Mouse (Mus musculus) liver, embryonic 14.5 days (tissue): ENCODE data around the gene Gatb. TPM values are rescaled to one million over a fixed set of nuclear protein-coding genes. Genes with fewer than 3 reads are reported as not detected.

Experiments
- ATAC-seq: fragments of 200-750 bp; cut with Nextera tagmentation; 2 replicates; pipeline ENCODE4 v1.8.0; 2017; ENCODE audit warnings: moderate number of reproducible peaks, mild to moderate bottlenecking, moderate library complexity; ENCODE audit not compliant: insufficient read depth
- DNase-seq, 3 experiments: peaks; one replicate each; pipeline ENCODE4 v3.0.0-alpha.2; 2012 to 2013; ENCODE audit warnings: low read depth in 3 of 3, low spot score in 3 of 3
- H3K27ac ChIP-seq: fragments of 300-500 bp; sonication (generic); 2 replicates; pipeline ENCODE4 v1.5.1; 2014; ENCODE audit warnings: moderate library complexity, mild to moderate bottlenecking, control low read depth, inconsistent platforms
- H3K27me3 ChIP-seq: fragments of 300-500 bp; sonication (generic); 2 replicates; pipeline ENCODE4 v1.6.1; 2014; ENCODE audit warnings: mild to moderate bottlenecking, low read length, moderate library complexity; ENCODE audit not compliant: control insufficient read depth, insufficient read depth
- H3K36me3 ChIP-seq: fragments of 300-500 bp; sonication (generic); replicated peaks from 2 replicates; pipeline ENCODE4 v1.6.1; 2014; ENCODE audit warnings: low read depth; ENCODE audit not compliant: control insufficient read depth, insufficient read depth
- H3K4me1 ChIP-seq, 2 experiments: fragments of 200-500 bp in 1 of 2; fragments of 300-500 bp in 1 of 2; sonication (generic) in 1 of 2; replicated peaks; 2 replicates each; pipeline ENCODE4 v1.6.1; 2012 to 2014; ENCODE audit warnings: antibody characterized with exemption in 1 of 2, inconsistent platforms in 1 of 2, low read length in 1 of 2; ENCODE audit not compliant: control insufficient read depth in 2 of 2, insufficient read depth in 2 of 2
- H3K4me2 ChIP-seq: fragments of 300-500 bp; sonication (generic); 2 replicates; pipeline ENCODE4 v1.6.1; 2014; ENCODE audit warnings: low read depth, mild to moderate bottlenecking, control low read depth, moderate library complexity
- H3K4me3 ChIP-seq, 2 experiments: fragments of 200-500 bp in 1 of 2; fragments of 300-500 bp in 1 of 2; sonication (generic) in 1 of 2; 2 replicates each; pipeline ENCODE4 v1.5.1; 2012 to 2014; ENCODE audit warnings: low read depth in 2 of 2, low read length in 2 of 2, mild to moderate bottlenecking in 2 of 2, control low read depth in 1 of 2, inconsistent platforms in 1 of 2, moderate library complexity in 1 of 2; ENCODE audit not compliant: insufficient read depth in 1 of 2
- H3K9ac ChIP-seq: fragments of 300-500 bp; sonication (generic); replicated peaks from 2 replicates; pipeline ENCODE4 v1.6.1; 2014; ENCODE audit warnings: mild to moderate bottlenecking, control low read depth, moderate library complexity
- H3K9me3 ChIP-seq: fragments of 300-500 bp; sonication (generic); 2 replicates; pipeline ENCODE4 v1.6.1; 2016; ENCODE audit warnings: low read length, mixed read lengths; ENCODE audit not compliant: control insufficient read depth
- CTCF ChIP-seq: IDR thresholded peaks from 2 replicates; pipeline ENCODE4 v1.5.1; 2016; ENCODE audit warnings: antibody characterized with exemption, low read depth, control low read depth
- EP300 ChIP-seq: IDR thresholded peaks from 2 replicates; pipeline ENCODE4 v1.6.1; 2016; ENCODE audit warnings: antibody characterized with exemption, low read depth
- WGBS: fragments of 180-500 bp; shearing (Covaris S2); extraction: QIAGEN DNeasy Blood & Tissue Kit; methylation state at CpG from one replicate; pipeline ENCODE4 v1.1.7; 2014; ENCODE audit not compliant: insufficient replicate concordance; 5-methylcytosine and 5-hydroxymethylcytosine counted together
- polyA plus RNA-seq, 2 experiments: library from polyadenylated mRNA; depleted of rRNA in 1 of 2; stranded (reverse) in 1 of 2; unstranded in 1 of 2; fragments of >200 nt; fragmentation: Nextera tagmentation in 1 of 2; extraction: Ambion mirVana in 1 of 2; gene quantifications; 2 replicates each; pipeline versions ENCODE4 v1.2.1 to v1.2.3; 2012 to 2014

The Gatb gene
- polyA plus RNA-seq, 2 experiments = 6.4 to 15.2 TPM

- no peaks in the 10 kb centered on the region for H3K9me3 ChIP-seq
- TF ChIP-seq CTCF (no peak), EP300 (no peak)
- no peaks in the 10 kb centered on the region for H3K27me3 ChIP-seq
- DNase-seq (no peak), ATAC-seq (no peak)
- no peak overlapping the region for H3K27ac ChIP-seq
- H3K4me2 ChIP-seq = no peak overlapping the region
- H3K4me1 ChIP-seq = no peaks in the 10 kb centered on the region
- WGBS = 66% methylated on average over 11 of the region's 11 CpGs
- no peaks in the 10 kb centered on the region for H3K36me3 ChIP-seq
- no peak overlapping the region for H3K9ac ChIP-seq
- no peak overlapping the region for H3K4me3 ChIP-seq
These were observed 38.0 kb upstream of the Gatb start for GRCm38 (mm10) chr3:85535621-85536520.

- 12% methylated on average over 3 of the region's 3 CpGs for WGBS
- DNase-seq (no peak), ATAC-seq (no peak)
- Histone ChIP-seq H3K27ac (no peak overlapping the region), H3K9ac (no peak overlapping the region), H3K27me3 (no peaks in the 10 kb centered on the region), H3K36me3 (no peaks in the 10 kb centered on the region), H3K9me3 (no peaks in the 10 kb centered on the region), H3K4me1 (no peaks in the 10 kb centered on the region), H3K4me2 (no peak overlapping the region), H3K4me3 (no peak overlapping the region)
- TF ChIP-seq CTCF = no peak
- no peak for TF ChIP-seq EP300
These were observed 31.2 kb upstream of the Gatb start for GRCm38 (mm10) chr3:85542765-85543164.

- no peak overlapping the region for H3K27ac ChIP-seq
- 31% methylated on average over 2 of the region's 2 CpGs for WGBS
- no peak for DNase-seq
These were observed 30.3 kb upstream of the Gatb start for GRCm38 (mm10) chr3:85543652-85544051.

GRCm38 (mm10) chr3:85550312-85550711, 23.6 kb upstream of the Gatb start:
- Histone ChIP-seq H3K4me2 (no peak overlapping the region), H3K36me3 (no peaks in the 10 kb centered on the region), H3K4me3 (no peak overlapping the region), H3K9me3 (no peaks in the 10 kb centered on the region), H3K27me3 (no peaks in the 10 kb centered on the region), H3K9ac (no peak overlapping the region), H3K27ac (no peak overlapping the region), H3K4me1 (no peaks in the 10 kb centered on the region)
- no peak for DNase-seq
- TF ChIP-seq EP300 (no peak), CTCF (no peak)
- WGBS = 66% methylated on average over 4 of the region's 4 CpGs
- ATAC-seq = no peak

More at GRCm38 (mm10) chr3:85543652-85544051, 30.3 kb upstream of the Gatb start:
- no peaks in the 10 kb centered on the region for H3K9me3 ChIP-seq
- TF ChIP-seq CTCF (peak; percentile 62), EP300 (no peak)
- no peak overlapping the region for H3K4me2 ChIP-seq
- H3K4me1 ChIP-seq = no peaks in the 10 kb centered on the region
- no peak for ATAC-seq
- H3K9ac ChIP-seq = no peak overlapping the region
- no peaks in the 10 kb centered on the region for H3K36me3 ChIP-seq
- no peak overlapping the region for H3K4me3 ChIP-seq
- no peaks in the 10 kb centered on the region for H3K27me3 ChIP-seq

- no peak overlapping the region for H3K27ac ChIP-seq
- TF ChIP-seq CTCF (no peak), EP300 (no peak)
- ATAC-seq (no peak), DNase-seq (no peak)
- H3K4me1 ChIP-seq = no peaks in the 10 kb centered on the region
- WGBS = 44% methylated on average over 2 of the region's 2 CpGs
- H3K27me3 ChIP-seq = no peaks in the 10 kb centered on the region
- no peak overlapping the region for H3K9ac ChIP-seq
- no peak overlapping the region for H3K4me2 ChIP-seq
- H3K9me3 ChIP-seq = no peaks in the 10 kb centered on the region
- H3K36me3 ChIP-seq = no peaks in the 10 kb centered on the region
- no peak overlapping the region for H3K4me3 ChIP-seq
These were observed 22.6 kb upstream of the Gatb start for GRCm38 (mm10) chr3:85551352-85551751.
